Mouse (Mus musculus) lung, postnatal 0 days (tissue): ENCODE results near the gene Ptpre.

Source experiments
- CTCF ChIP-seq: IDR thresholded peaks from 2 replicates; pipeline ENCODE4 v1.5.1; 2016; ENCODE audit warnings: antibody characterized with exemption, mild to moderate bottlenecking
- EP300 ChIP-seq: IDR thresholded peaks from 2 replicates; pipeline ENCODE4 v1.6.1; 2016; ENCODE audit warnings: antibody characterized with exemption, mild to moderate bottlenecking, control low read depth

DNA sequence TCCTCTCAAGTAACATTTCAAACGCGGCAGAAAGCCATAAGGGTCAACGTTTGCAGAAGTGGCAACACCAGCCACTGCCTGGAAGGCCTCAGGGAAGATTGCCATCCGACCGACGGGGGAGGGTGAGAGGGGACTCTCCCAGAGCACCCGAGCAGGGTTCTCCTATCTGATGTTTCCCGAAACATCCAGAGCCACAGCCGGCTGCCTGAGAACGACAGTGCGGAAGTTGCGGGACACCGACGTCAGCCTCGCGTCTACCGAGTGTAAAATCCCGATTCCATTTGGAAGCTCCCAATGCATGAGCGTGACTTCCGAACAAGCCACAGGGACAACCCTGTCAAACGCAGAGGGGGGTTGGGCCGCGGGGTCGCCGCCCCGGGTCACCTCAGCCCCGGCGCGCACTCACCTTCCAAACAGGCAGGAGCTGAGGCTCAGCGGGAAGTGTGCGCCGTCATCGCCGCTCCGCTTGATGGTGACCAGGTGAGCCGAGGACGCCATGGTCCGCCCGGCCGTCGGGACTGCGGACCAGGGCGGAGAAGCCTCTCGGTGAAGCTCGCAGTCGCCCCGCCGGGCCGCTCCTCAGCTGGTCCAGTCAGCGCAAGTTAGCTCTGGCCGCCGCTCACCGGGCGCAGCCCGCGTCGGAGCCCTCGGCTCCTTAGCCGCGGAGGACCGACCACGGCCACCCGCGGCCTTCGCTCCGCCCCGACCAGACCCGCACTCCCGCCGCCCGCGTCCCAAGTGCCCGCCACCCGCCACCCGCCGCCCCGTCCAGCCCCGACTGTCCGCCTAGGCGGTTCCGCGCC lies 178.6 kb downstream of the Ptpre start, which contains the start of gene Mki67:
- TF ChIP-seq CTCF (no peak), EP300 (no peak)
